In the genomic region with DNA sequence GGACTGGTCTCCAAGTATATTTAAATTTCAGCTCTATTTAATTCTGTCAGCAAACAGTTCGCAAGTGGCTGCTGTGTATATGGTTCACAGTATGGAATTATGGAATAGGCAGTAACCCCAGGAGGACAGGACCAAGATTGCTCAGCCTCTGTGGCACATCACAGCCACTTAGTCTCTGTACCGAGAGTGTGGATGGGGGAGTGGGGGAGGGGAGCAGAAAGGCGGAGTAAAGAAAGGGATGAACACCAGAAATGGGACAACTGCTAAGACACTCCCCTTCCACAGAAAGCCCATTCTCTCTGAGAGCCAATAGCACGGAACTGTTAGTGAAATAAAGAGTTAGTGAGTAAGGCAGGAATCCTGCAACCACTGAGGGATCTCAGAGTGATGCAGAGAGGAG, we compare ENCODE assay signal across 11 mouse cellular contexts.
DNase-seq lines count a peak whose midpoint lies in the region; ATAC-seq and TF ChIP-seq lines count a peak whose summit lies in the region.
"Had no signal": no experiment of that assay in that cellular context is flagged by ENCODE, and none has a peak within 500 bp of the region (broad histone marks: within the 10 kb centered on the region; RNA-seq: fewer than 3 reads in every experiment).

No protein-coding gene starts in this region.

- peak; percentile 32; the same call in 1 of the 2 replicates for ATAC-seq in forebrain, embryonic 12.5 days (ENCODE audit: low FRiP score)
- ATAC-seq in midbrain, embryonic 11.5 days (ENCODE audit: low FRiP score), result peak; percentile 49
- no peak for ATAC-seq in megakaryocyte progenitor cell, adult 5-6 weeks (replicated peaks; ENCODE audit: poor library complexity)

- peak; percentile 23 for DNase-seq in adrenal gland, adult 2 months
- no peak for DNase-seq in adrenal gland, postnatal 25 days
- DNase-seq in layer of hippocampus, adult 2 months (ENCODE audit: low spot score in 2 of 2), result peak in 1 of 2 experiments; percentile 30
- no peak for DNase-seq in layer of hippocampus, postnatal 14 days (ENCODE audit: low spot score in 2 of 2)
- DNase-seq in midbrain, embryonic 11.5 days (ENCODE audit: low spot score, missing footprints), result peak; percentile 87
- no peak for DNase-seq in cerebellum, adult 8-10 months
- DNase-seq: gastrocnemius, postnatal 25 days; thymus, postnatal 25 days had no signal

- WGBS in forebrain, embryonic 12.5 days, result 34% methylated on average over 4 of the region's 4 CpGs
- 42% methylated on average over 4 of the region's 4 CpGs for WGBS in midbrain, embryonic 11.5 days

- no peak overlapping the region for H3K9ac ChIP-seq in forebrain, embryonic 12.5 days
- H3K9ac ChIP-seq in midbrain, embryonic 11.5 days (ENCODE audit: low read length), result 0 out of 2 replicates have a peak overlapping the region, but pooled peaks have one; percentile 10

- no peaks in the 10 kb centered on the region for H3K9me3 ChIP-seq in forebrain, embryonic 12.5 days
- H3K9me3 ChIP-seq in midbrain, embryonic 11.5 days (ENCODE audit: control insufficient read depth, low read length), result no peaks in the 10 kb centered on the region
- H3K9me3 ChIP-seq: megakaryocyte, embryonic 14.5 days had no signal

- H3K4me2 ChIP-seq in forebrain, embryonic 12.5 days, result no peak overlapping the region
- H3K4me2 ChIP-seq in midbrain, embryonic 11.5 days, result no peak overlapping the region

- peaks cover 54% of the 10 kb centered on the region for H3K4me1 ChIP-seq in forebrain, embryonic 12.5 days
- H3K4me1 ChIP-seq in midbrain, embryonic 11.5 days (ENCODE audit: control insufficient read depth, insufficient read depth, low read length), result peaks cover 37% of the 10 kb centered on the region

- no peak for TF ChIP-seq CTCF in layer of hippocampus, adult 2 months (conservative IDR thresholded peaks at IDR 0.05)

- H3K4me3 ChIP-seq in layer of hippocampus, adult 2 months, result no peak overlapping the region
- no peak overlapping the region for H3K4me3 ChIP-seq in forebrain, embryonic 12.5 days (replicated peaks)
- H3K4me3 ChIP-seq in midbrain, embryonic 11.5 days (ENCODE audit: low read depth, low read length), result no peak overlapping the region

- no peaks in the 10 kb centered on the region for H3K27me3 ChIP-seq in forebrain, embryonic 12.5 days
- H3K27me3 ChIP-seq in midbrain, embryonic 11.5 days (ENCODE audit: control insufficient read depth, insufficient read depth, low read length), result no peaks in the 10 kb centered on the region
- H3K27me3 ChIP-seq: megakaryocyte, embryonic 14.5 days had no signal

- H3K27ac ChIP-seq in layer of hippocampus, adult 2 months, result peak overlapping the region; percentile 92
- peak overlapping the region; percentile 75; the same call in 1 of the 2 replicates for H3K27ac ChIP-seq in forebrain, embryonic 12.5 days
- H3K27ac ChIP-seq in midbrain, embryonic 11.5 days (ENCODE audit: low read depth, low read length), result no peak overlapping the region; the same call in 1 of the 2 replicates

- peaks cover 28% of the 10 kb centered on the region for H3K36me3 ChIP-seq in forebrain, embryonic 12.5 days (replicated peaks)
- peaks cover 2% of the 10 kb centered on the region; the same call in 1 of the 2 replicates for H3K36me3 ChIP-seq in midbrain, embryonic 11.5 days (ENCODE audit: control insufficient read depth, insufficient read depth, low read length)

Comparison
In these comparisons a context has a peak if more than half of its experiments do, and no peak if none do; other contexts are left out.
1. DNase-seq: peak in adrenal gland, adult 2 months (single experiment) and midbrain, embryonic 11.5 days (single experiment); none in adrenal gland, postnatal 25 days (single experiment), layer of hippocampus, postnatal 14 days (0 of 2) and cerebellum, adult 8-10 months (single experiment).